Mouse (Mus musculus) testis, adult 2 months (tissue): Measurements from ENCODE around the gene Zfp975.
"Not testable (repeated sequence)": the region's sequence is repeated elsewhere in the genome, so short reads cannot be mapped to it uniquely, and the experiment has no call there.

Experiments used
- CTCF ChIP-seq: fragments of 200-500 bp; IDR thresholded peaks from 2 replicates; pipeline ENCODE4 v1.5.1; 2012; ENCODE audit warnings: low read depth, mild to moderate bottlenecking, inconsistent platforms, low read length, moderate library complexity; ENCODE audit not compliant: control insufficient read depth, insufficient read depth, insufficient replicate concordance
- POLR2A ChIP-seq: fragments of 200-500 bp; IDR thresholded peaks from 2 replicates; pipeline ENCODE4 v1.6.1; 2012; ENCODE audit warnings: low read depth, mild to moderate bottlenecking, inconsistent platforms, low read length, moderate library complexity; ENCODE audit not compliant: control insufficient read depth

GRCm38 (mm10) chr7:42631031-42631430 lies 61.5 kb downstream of the Zfp975 start:
- not testable (repeated sequence) for TF ChIP-seq CTCF, POLR2A
